Mouse (Mus musculus) G1E (cell line): ENCODE results near the gene Hnf1b.

Experiments used
- CTCF ChIP-seq: IDR thresholded peaks from 2 replicates; pipeline ENCODE4 v1.5.1; 2012; ENCODE audit warnings: low read depth, low read length, inconsistent platforms, mixed read lengths
- GATA1 ChIP-seq: IDR thresholded peaks from 2 replicates; pipeline ENCODE4 v1.6.1; 2012; ENCODE audit warnings: borderline replicate concordance, low read length, inconsistent platforms, mixed read lengths
- TAL1 ChIP-seq: conservative IDR thresholded peaks from 2 replicates; pipeline ENCODE4 v1.6.1; 2012; ENCODE audit warnings: low read depth, low read length, inconsistent platforms, mixed read lengths

DNA sequence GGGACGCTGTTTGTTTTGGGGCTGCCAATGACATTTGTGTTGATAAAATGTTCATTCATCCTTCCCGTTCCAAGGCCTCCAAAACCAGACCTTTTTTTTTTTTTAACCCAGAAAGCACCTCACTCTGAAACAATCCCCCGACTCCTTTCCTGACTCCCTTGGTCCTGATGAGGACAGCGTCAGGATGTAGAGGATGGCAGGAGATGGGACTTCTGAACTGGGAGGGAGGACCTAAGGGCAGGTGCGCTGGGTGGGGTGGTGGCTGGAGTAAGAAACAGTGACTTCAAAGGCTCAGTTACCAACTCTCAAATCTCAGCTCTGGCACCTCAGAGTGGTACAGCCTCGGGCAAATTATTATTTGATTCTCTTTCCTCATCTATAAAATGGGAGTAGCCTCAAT lies 33.2 kb downstream of the Hnf1b start:
- TF ChIP-seq CTCF (no peak), GATA1 (no peak), TAL1 (no peak)
